Mouse (Mus musculus) ES-Bruce4 (cell line): Measurements from ENCODE around the gene Mybph.

Experiments used
- CTCF ChIP-seq: IDR thresholded peaks from one replicate; pipeline ENCODE4 v1.8.1; 2011; ENCODE audit warnings: low read depth, low read length
- EP300 ChIP-seq: IDR thresholded peaks from 2 replicates; pipeline ENCODE4 v1.6.1; 2011; ENCODE audit warnings: low read depth, low read length; ENCODE audit not compliant: insufficient read depth
- POLR2A ChIP-seq: IDR thresholded peaks from one replicate; pipeline ENCODE4 v1.8.1; 2011; ENCODE audit warnings: low read length; ENCODE audit not compliant: insufficient read depth

DNA sequence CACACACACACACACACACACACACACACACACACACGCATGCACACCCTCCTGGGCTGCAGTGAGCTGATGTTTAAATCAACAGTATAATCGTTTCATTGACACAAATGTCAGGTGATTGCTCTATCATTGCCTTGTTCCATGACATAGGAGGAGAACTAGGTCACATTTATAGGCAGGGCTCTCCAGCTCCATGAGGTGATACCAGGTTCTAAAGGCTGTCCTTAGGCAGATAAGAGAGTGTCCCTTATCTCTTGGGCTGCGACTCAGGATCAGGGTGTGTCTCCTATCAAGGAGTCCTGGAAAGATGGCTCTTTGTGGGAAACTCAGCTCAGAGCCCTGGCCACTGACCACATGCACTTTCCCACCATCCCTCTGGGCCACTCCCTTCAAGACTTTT is 24.7 kb upstream of the Mybph start:
- TF ChIP-seq CTCF (no peak), POLR2A (no peak), EP300 (no peak)
